Mouse (Mus musculus): ENCODE results near the gene Gm37240. TPM values are rescaled to one million over a fixed set of nuclear protein-coding genes. Genes with fewer than 3 reads are reported as not detected.

Gene Gm37240
- total RNA-seq, 1 experiment: 1.2 TPM

GRCm38 (mm10) chr3:84622026-84622425 is 1265.3 kb downstream of the Gm37240 start:
- H3K4me1 ChIP-seq (ENCODE audit: control insufficient read depth in 2 of 2, insufficient read depth in 2 of 2, low read length in 2 of 2, poor library complexity in 1 of 2): no peaks in the 10 kb centered on the region
- H3K9ac ChIP-seq (ENCODE audit: insufficient read depth, low read depth, low read length, poor library complexity, severe bottlenecking): no peak overlapping the region
- no peak overlapping the region for H3K27ac ChIP-seq (ENCODE audit: insufficient read depth, low read depth, low read length, poor library complexity, severe bottlenecking)
- H3K9me3 ChIP-seq (ENCODE audit: control insufficient read depth, insufficient read depth, low read depth, low read length): no peaks in the 10 kb centered on the region
- no peak for DNase-seq (ENCODE audit: low read depth, low spot score)
- in situ Hi-C loops (cut with MboI; ENCODE audit: low sequenced_read_pairs in 2 of 2, unreplicated experiment in 2 of 2): no loop called here
- TF ChIP-seq ZC3H11A (IDR thresholded peaks at IDR 0.05; ENCODE audit: borderline replicate concordance, low read depth, low read length) (no peak), ZNF384 (IDR thresholded peaks at IDR 0.05; ENCODE audit: low read depth, low read length) (no peak), HCFC1 (IDR thresholded peaks at IDR 0.05; ENCODE audit: borderline replicate concordance, insufficient read depth, low read length) (no peak), CHD2 (IDR thresholded peaks at IDR 0.05; ENCODE audit: low read depth, low read length) (no peak), MAFK (IDR thresholded peaks at IDR 0.05; ENCODE audit: insufficient read depth, low read depth, low read length) (no peak)
- no peaks in the 10 kb centered on the region for H3K36me3 ChIP-seq (ENCODE audit: control insufficient read depth, insufficient read depth, low read length, poor library complexity, severe bottlenecking)
- no peak overlapping the region for H3K4me3 ChIP-seq (ENCODE audit: insufficient read depth in 1 of 2, low read depth in 1 of 2, low read length in 2 of 2, poor library complexity in 1 of 2, severe bottlenecking in 1 of 2)

GRCm38 (mm10) chr3:84619725-84620124 is 1267.6 kb downstream of the Gm37240 start:
- no peaks in the 10 kb centered on the region for H3K9me3 ChIP-seq (ENCODE audit: control insufficient read depth, insufficient read depth, low read depth, low read length)
- H3K9ac ChIP-seq (ENCODE audit: insufficient read depth, low read depth, low read length, poor library complexity, severe bottlenecking): no peak overlapping the region
- H3K4me1 ChIP-seq (ENCODE audit: control insufficient read depth in 2 of 2, insufficient read depth in 2 of 2, low read length in 2 of 2, poor library complexity in 1 of 2): no peaks in the 10 kb centered on the region
- no peak overlapping the region for H3K27ac ChIP-seq (ENCODE audit: insufficient read depth, low read depth, low read length, poor library complexity, severe bottlenecking)
- H3K36me3 ChIP-seq (ENCODE audit: control insufficient read depth, insufficient read depth, low read length, poor library complexity, severe bottlenecking): no peaks in the 10 kb centered on the region
- TF ChIP-seq CHD2 (IDR thresholded peaks at IDR 0.05; ENCODE audit: low read depth, low read length) (no peak), MAFK (IDR thresholded peaks at IDR 0.05; ENCODE audit: insufficient read depth, low read depth, low read length) (no peak)
- no peak overlapping the region for H3K4me3 ChIP-seq (ENCODE audit: insufficient read depth in 1 of 2, low read depth in 1 of 2, low read length in 2 of 2, poor library complexity in 1 of 2, severe bottlenecking in 1 of 2)
- in situ Hi-C loops (cut with MboI; ENCODE audit: low sequenced_read_pairs in 2 of 2, unreplicated experiment in 2 of 2): no loop called here
- DNase-seq (ENCODE audit: low read depth, low spot score): no peak

- H3K4me3 ChIP-seq (ENCODE audit: insufficient read depth in 1 of 2, low read depth in 1 of 2, low read length in 2 of 2, poor library complexity in 1 of 2, severe bottlenecking in 1 of 2): no peak overlapping the region
- no peaks in the 10 kb centered on the region for H3K4me1 ChIP-seq (ENCODE audit: control insufficient read depth in 2 of 2, insufficient read depth in 2 of 2, low read length in 2 of 2, poor library complexity in 1 of 2)
- DNase-seq (ENCODE audit: low read depth, low spot score): no peak
- no peak overlapping the region for H3K27ac ChIP-seq (ENCODE audit: insufficient read depth, low read depth, low read length, poor library complexity, severe bottlenecking)
- no peaks in the 10 kb centered on the region for H3K36me3 ChIP-seq (ENCODE audit: control insufficient read depth, insufficient read depth, low read length, poor library complexity, severe bottlenecking)
- H3K9ac ChIP-seq (ENCODE audit: insufficient read depth, low read depth, low read length, poor library complexity, severe bottlenecking): no peak overlapping the region
- TF ChIP-seq CHD2 (IDR thresholded peaks at IDR 0.05; ENCODE audit: low read depth, low read length) (no peak), ZNF384 (IDR thresholded peaks at IDR 0.05; ENCODE audit: low read depth, low read length) (no peak), HCFC1 (IDR thresholded peaks at IDR 0.05; ENCODE audit: borderline replicate concordance, insufficient read depth, low read length) (no peak), MAFK (IDR thresholded peaks at IDR 0.05; ENCODE audit: insufficient read depth, low read depth, low read length) (no peak), ZC3H11A (IDR thresholded peaks at IDR 0.05; ENCODE audit: borderline replicate concordance, low read depth, low read length) (no peak)
- in situ Hi-C loops (cut with MboI; ENCODE audit: low sequenced_read_pairs in 2 of 2, unreplicated experiment in 2 of 2): no loop called here
- no peaks in the 10 kb centered on the region for H3K9me3 ChIP-seq (ENCODE audit: control insufficient read depth, insufficient read depth, low read depth, low read length)
Observed at GRCm38 (mm10) chr3:84619056-84619455, 1268.3 kb downstream of the Gm37240 start.

GRCm38 (mm10) chr3:84618627-84619026 is 1268.7 kb downstream of the Gm37240 start:
- in situ Hi-C loops (cut with MboI; ENCODE audit: low sequenced_read_pairs in 2 of 2, unreplicated experiment in 2 of 2): no loop called here
- H3K9me3 ChIP-seq (ENCODE audit: control insufficient read depth, insufficient read depth, low read depth, low read length): no peaks in the 10 kb centered on the region
- no peak overlapping the region for H3K9ac ChIP-seq (ENCODE audit: insufficient read depth, low read depth, low read length, poor library complexity, severe bottlenecking)
- H3K27ac ChIP-seq (ENCODE audit: insufficient read depth, low read depth, low read length, poor library complexity, severe bottlenecking): no peak overlapping the region
- TF ChIP-seq MAFK (IDR thresholded peaks at IDR 0.05; ENCODE audit: insufficient read depth, low read depth, low read length): no peak
- no peak for TF ChIP-seq HCFC1 (IDR thresholded peaks at IDR 0.05; ENCODE audit: borderline replicate concordance, insufficient read depth, low read length)
- no peak for TF ChIP-seq ZNF384 (IDR thresholded peaks at IDR 0.05; ENCODE audit: low read depth, low read length)
- TF ChIP-seq ZC3H11A (IDR thresholded peaks at IDR 0.05; ENCODE audit: borderline replicate concordance, low read depth, low read length): no peak
- no peak for TF ChIP-seq CHD2 (IDR thresholded peaks at IDR 0.05; ENCODE audit: low read depth, low read length)
- H3K4me1 ChIP-seq (ENCODE audit: control insufficient read depth in 2 of 2, insufficient read depth in 2 of 2, low read length in 2 of 2, poor library complexity in 1 of 2): no peaks in the 10 kb centered on the region
- no peak overlapping the region for H3K4me3 ChIP-seq (ENCODE audit: insufficient read depth in 1 of 2, low read depth in 1 of 2, low read length in 2 of 2, poor library complexity in 1 of 2, severe bottlenecking in 1 of 2)
- no peaks in the 10 kb centered on the region for H3K36me3 ChIP-seq (ENCODE audit: control insufficient read depth, insufficient read depth, low read length, poor library complexity, severe bottlenecking)
- no peak for DNase-seq (ENCODE audit: low read depth, low spot score)

GRCm38 (mm10) chr3:84615856-84616225 is 1271.5 kb downstream of the Gm37240 start:
- Histone ChIP-seq H3K9ac (ENCODE audit: insufficient read depth, low read depth, low read length, poor library complexity, severe bottlenecking) (no peak overlapping the region), H3K36me3 (ENCODE audit: control insufficient read depth, insufficient read depth, low read length, poor library complexity, severe bottlenecking) (no peaks in the 10 kb centered on the region), H3K4me1 (ENCODE audit: control insufficient read depth in 2 of 2, insufficient read depth in 2 of 2, low read length in 2 of 2, poor library complexity in 1 of 2) (no peaks in the 10 kb centered on the region), H3K4me3 (ENCODE audit: insufficient read depth in 1 of 2, low read depth in 1 of 2, low read length in 2 of 2, poor library complexity in 1 of 2, severe bottlenecking in 1 of 2) (no peak overlapping the region), H3K27ac (ENCODE audit: insufficient read depth, low read depth, low read length, poor library complexity, severe bottlenecking) (no peak overlapping the region), H3K9me3 (ENCODE audit: control insufficient read depth, insufficient read depth, low read depth, low read length) (no peaks in the 10 kb centered on the region)
- DNase-seq (ENCODE audit: low read depth, low spot score): no peak
- TF ChIP-seq ZNF384 (IDR thresholded peaks at IDR 0.05; ENCODE audit: low read depth, low read length) (no peak), CHD2 (IDR thresholded peaks at IDR 0.05; ENCODE audit: low read depth, low read length) (no peak), MAFK (IDR thresholded peaks at IDR 0.05; ENCODE audit: insufficient read depth, low read depth, low read length) (no peak), HCFC1 (IDR thresholded peaks at IDR 0.05; ENCODE audit: borderline replicate concordance, insufficient read depth, low read length) (no peak), ZC3H11A (IDR thresholded peaks at IDR 0.05; ENCODE audit: borderline replicate concordance, low read depth, low read length) (no peak)
- in situ Hi-C loops (cut with MboI; ENCODE audit: low sequenced_read_pairs in 2 of 2, unreplicated experiment in 2 of 2): no loop called here

All from ES-E14 (cell line).